Mouse (Mus musculus) gastrocnemius, postnatal 36 days (tissue): Measurements from ENCODE around the gene Syt1. TPM values are rescaled to one million over a fixed set of nuclear protein-coding genes. Genes with fewer than 3 reads are reported as not detected.

Experiments used
- DNase-seq, 2 experiments: peaks; one replicate each; pipeline ENCODE4 v3.0.0; 2022
- intact Hi-C: fragments of 180-260 bp; cut with DNase I; formaldehyde crosslinking; loops from one replicate; pipeline ENCODE4 v1.15.1; 2025
- long read RNA-seq, 2 experiments: library from polyadenylated mRNA; stranded (forward); transcript quantifications; one replicate each; pipeline ENCODE4 v2.0.0; 2021
- total RNA-seq, 2 experiments: library from RNA; stranded (reverse); gene quantifications; 2 replicates each; pipeline ENCODE4 v1.2.3; 2021

Gene Syt1
- total RNA-seq = not detected
- long read RNA-seq, experiment 1 = 0 reads
- long read RNA-seq, experiment 2, partial matches to known transcripts = 0 of 2 reads
- long read RNA-seq, experiment 2, other reads (novel, unspliced or antisense) = 2 of 2 reads

DNA sequence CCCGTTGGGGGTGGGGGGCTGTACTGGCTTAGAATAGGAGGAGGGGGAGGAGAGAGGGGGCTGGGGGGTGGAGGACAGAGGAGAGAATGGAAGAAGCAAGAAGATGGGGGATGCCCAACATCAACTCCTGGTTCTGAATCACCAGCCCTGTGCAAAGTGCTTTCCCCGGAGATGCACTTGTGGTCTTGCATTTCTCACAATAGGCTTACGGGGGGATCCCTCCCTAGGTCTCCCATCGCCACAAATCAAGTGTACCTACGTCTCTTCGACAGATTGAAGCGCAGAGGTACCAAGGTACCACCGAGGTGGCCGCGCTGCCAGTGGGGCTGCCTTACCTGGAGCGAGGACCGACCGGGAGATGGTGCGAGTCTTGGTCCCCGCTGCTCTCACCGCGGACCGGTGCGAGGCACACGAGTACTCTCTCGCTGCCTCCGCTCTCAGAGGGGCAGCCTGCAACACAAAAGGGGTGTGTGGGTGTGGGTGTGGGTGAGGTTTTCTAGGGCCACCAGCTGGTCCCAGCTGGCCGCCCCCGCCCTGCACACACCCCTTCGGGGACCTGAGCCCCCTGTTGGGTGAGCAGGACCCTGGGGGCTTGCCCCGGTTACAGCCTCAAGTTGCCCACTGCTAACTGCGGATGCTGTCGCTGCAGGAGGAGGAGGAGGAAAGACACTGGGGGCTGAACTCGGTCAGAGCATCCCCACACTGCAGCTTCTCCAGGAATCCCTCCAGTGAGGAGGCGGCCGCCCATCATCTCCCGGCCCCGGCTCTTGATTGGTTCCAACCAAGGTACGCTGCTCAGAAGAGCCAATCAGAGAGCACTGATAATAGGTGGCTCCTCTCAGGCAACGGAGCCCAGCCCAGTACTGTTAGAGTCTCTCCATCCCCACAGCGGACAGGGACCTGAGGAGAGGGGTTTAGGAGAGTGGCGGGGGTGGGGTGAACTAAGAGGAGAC, at the start of gene Syt1:
Gene Syt1 (minus strand): TSS at position 742 of the 953 bp plus-strand sequence.
- intact Hi-C loops = no loop called here
- no peak for DNase-seq

DNA sequence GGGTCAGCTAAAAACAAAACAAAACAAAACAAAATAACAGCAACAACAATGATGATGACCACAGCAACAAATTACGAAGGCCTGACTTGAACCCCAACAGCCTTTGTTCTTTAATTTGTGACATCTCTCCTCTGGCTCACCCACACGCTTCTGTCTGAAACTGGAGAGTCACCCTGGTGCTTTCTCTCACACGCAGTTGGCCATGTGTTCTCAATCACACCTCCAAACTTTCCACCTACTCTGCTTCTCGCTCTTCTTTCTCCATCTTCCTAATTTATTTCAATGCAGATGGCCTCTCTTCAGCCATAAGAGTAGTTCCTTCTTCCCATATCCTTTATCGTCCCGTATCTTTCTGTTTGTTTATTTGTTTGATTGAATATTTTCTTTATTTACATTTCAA, 45.7 kb upstream of the Syt1 start:
- intact Hi-C loops = no loop called here
- DNase-seq = no peak

DNA sequence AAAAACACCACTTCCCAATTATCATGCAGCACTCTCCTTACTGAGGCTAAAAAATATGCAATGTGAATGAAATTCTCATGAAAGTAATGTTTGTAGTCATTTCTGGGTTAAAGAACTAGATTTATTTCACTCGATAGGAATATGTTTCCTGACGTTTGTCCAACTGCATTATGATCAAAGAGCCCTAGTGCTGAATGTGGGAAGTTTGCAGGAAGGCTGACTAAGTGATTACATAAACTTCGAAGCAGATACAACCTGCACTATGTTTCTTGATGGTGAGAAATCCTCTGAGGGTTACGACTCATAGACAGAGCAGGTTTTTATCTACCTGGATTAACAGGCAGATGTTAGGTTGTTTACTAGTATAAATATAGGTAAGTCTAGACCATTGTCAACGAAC, 36.8 kb upstream of the Syt1 start:
- intact Hi-C loops = no loop called here
- no peak for DNase-seq

GRCm38 (mm10) chr10:109046988-109047387, 36.2 kb upstream of the Syt1 start:
- intact Hi-C loops = no loop called here
- no peak for DNase-seq

GRCm38 (mm10) chr10:109011226-109012165, 714 bp upstream of the Syt1 start:
- DNase-seq = no peak
- intact Hi-C loops = no loop called here

DNA sequence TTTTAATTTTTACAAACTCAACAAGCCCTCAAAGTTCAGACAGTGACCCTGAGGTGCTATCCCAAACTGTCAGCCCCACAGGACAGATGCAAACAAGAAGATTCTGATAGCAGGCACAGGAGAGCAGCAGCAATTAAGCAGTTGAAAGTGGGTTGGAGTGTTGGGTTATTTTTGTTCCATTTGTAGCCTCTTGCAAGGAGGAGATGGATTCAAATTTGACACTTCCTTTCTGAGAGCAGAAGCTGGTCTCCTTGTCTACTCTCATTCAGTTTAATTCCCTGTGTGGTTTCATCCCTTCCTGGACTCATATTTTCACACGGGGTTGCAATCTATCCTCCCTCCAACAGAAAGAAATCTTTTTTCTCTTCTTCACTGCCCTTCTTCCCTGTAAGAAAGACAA, 951 bp downstream of the Syt1 start:
- intact Hi-C loops = no loop called here
- no peak for DNase-seq

DNA sequence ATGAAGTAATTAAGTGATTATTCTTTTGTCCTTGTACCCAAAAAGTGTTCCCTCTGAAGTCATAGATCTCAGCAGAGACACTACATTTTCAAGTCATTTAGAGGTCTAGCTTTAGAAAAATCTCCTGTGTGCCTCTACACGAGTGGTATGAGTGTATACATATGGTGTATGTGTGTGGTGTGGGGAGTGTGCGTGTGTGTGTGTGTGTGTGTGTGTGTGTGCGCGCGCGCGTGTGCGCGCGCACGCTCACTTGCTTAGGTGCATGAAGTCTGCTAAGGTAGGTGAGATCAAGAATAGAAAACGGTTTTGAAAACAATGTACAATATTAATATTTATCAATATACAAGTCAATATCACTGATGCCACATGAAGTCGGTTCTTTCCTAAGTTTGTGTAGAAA, 2.3 kb downstream of the Syt1 start:
- no peak for DNase-seq
- intact Hi-C loops = no loop called here

- intact Hi-C loops = no loop called here
- DNase-seq = no peak
These were observed 7.3 kb downstream of the Syt1 start for GRCm38 (mm10) chr10:109003482-109003881.

DNA sequence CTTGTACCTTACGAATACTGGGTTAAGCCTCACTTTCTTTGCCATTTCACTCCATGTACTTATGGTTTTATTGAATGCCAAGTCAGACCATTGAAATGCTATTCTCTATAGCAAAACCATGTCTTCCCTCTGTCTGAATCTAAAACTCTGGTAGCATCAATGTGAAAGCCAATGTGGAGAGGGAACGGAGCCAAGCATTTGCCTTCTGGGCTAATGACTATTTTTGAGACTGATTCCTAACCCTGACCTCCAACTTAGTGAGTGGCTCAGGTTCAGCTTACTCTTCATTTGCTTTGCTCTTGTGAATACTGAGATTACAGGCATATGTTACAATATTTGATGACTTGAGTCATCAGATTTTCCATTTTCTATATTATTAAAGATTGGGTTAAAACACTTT, 23.5 kb downstream of the Syt1 start:
- intact Hi-C loops = no loop called here
- DNase-seq = no peak

DNA sequence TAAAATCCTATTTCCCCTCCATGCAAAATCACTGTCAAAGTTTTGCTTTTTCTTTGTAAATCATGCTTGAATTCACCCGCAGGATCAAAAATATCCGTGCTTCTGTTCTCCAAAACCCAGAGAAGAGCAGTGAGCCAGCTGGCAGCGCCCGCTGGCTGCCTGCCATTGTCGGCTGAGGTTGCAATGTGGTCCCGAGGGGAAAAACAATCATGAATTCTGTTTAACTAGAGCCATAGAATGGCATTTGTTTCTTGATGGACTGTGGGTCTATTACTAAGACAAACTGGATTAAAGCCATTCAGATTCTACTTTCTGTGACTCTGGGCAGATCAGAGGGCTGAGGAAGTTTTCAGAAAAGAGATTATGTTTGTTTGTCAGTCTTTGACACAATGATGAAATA, 31.1 kb downstream of the Syt1 start:
- intact Hi-C loops = no loop called here
- peak; percentile 7 to 14 for DNase-seq

- DNase-seq = no peak
- intact Hi-C loops = no loop called here
These were observed 55.8 kb downstream of the Syt1 start for GRCm38 (mm10) chr10:108954952-108955351.

DNA sequence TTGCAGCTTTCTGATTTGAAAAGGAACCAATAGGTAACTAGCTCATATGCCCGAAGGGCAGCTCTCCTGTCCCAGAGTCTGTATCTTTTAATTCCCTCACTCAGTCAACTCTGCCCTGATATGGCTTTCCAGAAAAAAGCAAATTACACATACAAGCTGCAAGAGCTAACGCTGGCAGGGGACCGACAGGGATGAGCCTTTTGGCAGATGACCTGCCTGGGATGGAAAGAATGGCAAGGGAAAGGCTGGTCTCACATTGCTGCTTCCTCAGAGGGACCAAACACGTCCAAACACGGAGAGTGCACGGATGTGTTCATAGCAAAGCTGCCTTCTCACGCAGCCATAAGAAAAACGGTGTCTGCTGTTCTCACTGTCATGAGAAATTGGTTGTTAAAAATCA, 58.6 kb downstream of the Syt1 start:
- intact Hi-C loops = no loop called here
- no peak for DNase-seq

DNA sequence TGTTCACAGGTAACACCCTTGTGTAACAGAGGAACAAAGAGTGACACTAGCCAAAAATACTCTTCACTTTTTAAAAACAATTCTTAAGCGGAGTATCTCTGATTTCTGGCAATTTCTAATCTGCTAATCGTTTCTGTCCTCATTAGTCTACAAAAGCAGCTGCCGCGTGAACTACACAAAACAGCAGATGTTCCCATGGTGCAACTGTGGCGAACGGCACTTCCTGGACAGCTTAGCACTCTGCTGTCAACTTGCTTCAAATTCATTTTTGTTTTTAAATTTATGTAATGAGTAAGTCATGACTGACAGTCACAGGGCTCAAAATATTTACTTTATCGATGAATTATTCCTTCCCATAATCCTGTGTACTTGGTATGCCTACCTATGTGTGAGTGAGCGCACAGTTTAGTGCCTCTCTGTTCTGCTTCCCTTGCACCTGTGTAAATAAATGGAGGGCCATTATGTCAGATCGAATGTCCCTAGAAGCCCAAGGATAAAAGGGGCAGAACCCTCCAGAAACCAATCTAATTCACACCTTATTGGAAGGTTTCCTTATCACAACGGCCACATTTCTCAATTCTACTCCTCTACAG, 73.8 kb downstream of the Syt1 start:
- intact Hi-C loops = no loop called here
- no peak for DNase-seq

GRCm38 (mm10) chr10:108930299-108930698, 80.5 kb downstream of the Syt1 start:
- DNase-seq = no peak

GRCm38 (mm10) chr10:108929676-108930075, 81.1 kb downstream of the Syt1 start:
- intact Hi-C loops = no loop called here
- DNase-seq = no peak

More at GRCm38 (mm10) chr10:108930299-108930698, 80.5 kb downstream of the Syt1 start:
- intact Hi-C loops = no loop called here

- intact Hi-C loops = no loop called here
These were observed 105.5 kb downstream of the Syt1 start for GRCm38 (mm10) chr10:108905264-108905663.

DNA sequence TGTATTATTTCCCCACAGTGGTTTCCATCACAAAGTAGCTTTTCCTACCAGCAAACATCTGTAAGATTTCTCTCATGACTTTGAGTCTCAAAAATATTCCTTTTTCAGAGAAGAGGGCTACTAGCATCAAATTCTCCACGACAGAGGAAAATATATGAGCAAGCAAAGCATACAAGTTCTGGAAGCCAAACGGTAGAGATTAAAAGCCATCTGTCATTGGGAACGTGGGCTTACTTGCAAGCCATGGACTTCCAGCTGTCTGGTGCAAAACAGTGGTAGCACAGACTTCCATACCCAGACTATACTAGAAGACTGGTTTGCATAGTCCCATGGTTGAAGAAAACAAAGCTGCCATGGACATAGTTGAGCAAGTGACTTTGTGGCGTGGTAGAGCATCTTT, 106.4 kb downstream of the Syt1 start:
- intact Hi-C loops = no loop called here
- no peak for DNase-seq

More at GRCm38 (mm10) chr10:108905264-108905663, 105.5 kb downstream of the Syt1 start:
- no peak for DNase-seq

GRCm38 (mm10) chr10:108896529-108896928, 114.3 kb downstream of the Syt1 start:
- no peak for DNase-seq
- intact Hi-C loops = no loop called here

- DNase-seq = no peak
- intact Hi-C loops = no loop called here
These were observed 117.5 kb downstream of the Syt1 start for GRCm38 (mm10) chr10:108893288-108893687.

DNA sequence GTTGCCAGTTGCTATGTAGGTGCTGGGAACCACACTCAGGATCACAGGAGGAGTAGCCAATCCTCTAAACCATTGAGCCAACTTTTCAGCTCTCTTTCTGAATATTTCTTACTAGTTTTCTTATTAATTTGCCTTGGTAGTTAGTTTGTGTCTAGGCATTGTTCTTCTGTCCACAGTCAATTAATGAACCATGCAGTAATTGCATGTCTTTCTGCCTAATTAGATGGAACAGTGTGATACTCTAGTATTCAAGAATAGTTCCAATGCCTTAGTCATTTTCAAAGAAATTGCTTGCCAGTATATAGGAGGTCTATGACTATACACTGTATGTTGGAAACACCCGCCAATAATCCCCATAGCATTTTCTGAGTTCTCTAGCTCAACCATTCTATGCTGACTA, 118.3 kb downstream of the Syt1 start:
- intact Hi-C loops = no loop called here
- no peak for DNase-seq

- intact Hi-C loops = no loop called here
- no peak for DNase-seq
These were observed 121.7 kb downstream of the Syt1 start for GRCm38 (mm10) chr10:108889084-108889483.
